Mouse (Mus musculus): ENCODE measurements around the gene Grik5. TPM values are rescaled to one million over a fixed set of nuclear protein-coding genes. Genes with fewer than 3 reads are reported as not detected.

Gene Grik5
- polyA plus RNA-seq, 1 experiment from 2014 or later = 1.7 TPM

DNA sequence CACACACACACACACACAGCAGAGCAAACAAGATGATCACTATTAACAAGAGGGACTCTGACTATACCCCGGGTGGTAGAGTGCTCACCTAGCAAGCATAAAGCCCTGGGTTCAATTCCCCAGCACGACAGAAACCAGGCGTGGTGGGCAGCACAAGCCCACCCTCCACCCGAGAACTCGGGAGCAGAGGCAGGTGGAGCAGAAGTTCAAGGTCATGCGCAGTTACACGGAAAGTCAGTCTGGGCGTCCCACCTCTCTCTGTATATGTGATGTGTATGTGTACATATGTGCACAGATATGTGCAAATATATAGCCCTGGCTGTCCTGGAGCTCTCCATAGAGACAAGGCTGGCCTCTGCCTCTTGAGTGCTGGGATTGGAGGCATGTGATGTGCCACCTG lies 104.2 kb downstream of the Grik5 start:
- TF ChIP-seq CTCF (IDR thresholded peaks at IDR 0.05; ENCODE audit: low read depth) (no peak), EP300 (optimal IDR thresholded peaks at IDR 0.05) (no peak)
- Histone ChIP-seq H3K27ac (replicated peaks) (no peak overlapping the region), H3K9ac (ENCODE audit: low read length) (no peak overlapping the region), H3K4me3 (ENCODE audit: low read depth, low read length) (no peak overlapping the region), H3K36me3 (ENCODE audit: control insufficient read depth, insufficient read depth, low read length) (peaks cover 6% of the 10 kb centered on the region), H3K4me2 (replicated peaks; ENCODE audit: low read depth) (no peak overlapping the region), H3K9me3 (ENCODE audit: control insufficient read depth, low read length) (no peaks in the 10 kb centered on the region), H3K4me1 (replicated peaks; ENCODE audit: control insufficient read depth, insufficient read depth) (no peaks in the 10 kb centered on the region), H3K27me3 (ENCODE audit: control insufficient read depth, insufficient read depth, low read length) (no peaks in the 10 kb centered on the region)
- 75% methylated on average over 8 of the region's 8 CpGs for WGBS
- ATAC-seq (ENCODE audit: low FRiP score, low TSS enrichment) = no peak
- DNase-seq (ENCODE audit: low spot score) = no peak

DNA sequence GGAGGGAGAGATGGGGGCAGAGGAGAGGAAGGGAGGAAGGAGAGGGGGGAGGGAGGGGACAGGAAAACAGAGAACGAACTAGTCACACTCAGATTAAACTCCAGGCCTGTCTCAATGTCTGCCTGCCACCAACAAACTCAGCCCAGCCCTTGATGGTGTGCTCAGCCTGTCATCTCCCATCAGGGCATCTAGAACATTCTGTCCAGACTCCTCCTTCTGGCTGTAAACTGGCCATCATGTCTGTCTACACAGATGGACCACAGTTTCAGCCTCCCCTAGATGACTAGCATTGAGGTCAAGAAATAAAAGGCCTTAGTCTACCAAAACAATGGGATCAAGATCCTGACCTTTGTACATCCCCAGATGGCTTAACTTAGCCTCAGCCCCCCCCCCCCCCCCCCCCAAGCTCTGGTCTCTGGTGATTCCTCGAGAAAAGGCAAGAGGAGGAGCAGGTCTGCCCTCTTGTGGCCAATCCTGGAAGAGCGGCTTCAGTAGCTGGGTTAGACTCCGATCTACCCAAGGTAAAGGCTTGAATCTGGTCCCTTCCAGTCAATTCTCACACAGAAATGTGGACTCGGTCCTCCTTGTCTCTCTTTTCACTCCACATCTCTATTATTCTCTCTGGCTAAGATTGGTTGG lies 107.1 kb downstream of the Grik5 start:
- ATAC-seq (ENCODE audit: low FRiP score, low TSS enrichment) = peak; percentile 70
- TF ChIP-seq CTCF (IDR thresholded peaks at IDR 0.05; ENCODE audit: low read depth) (peak; percentile 80), EP300 (optimal IDR thresholded peaks at IDR 0.05) (no peak)
- WGBS = 4% methylated on average over 4 of the region's 5 CpGs
- H3K4me1 ChIP-seq (replicated peaks; ENCODE audit: control insufficient read depth, insufficient read depth) = no peaks in the 10 kb centered on the region
- no peaks in the 10 kb centered on the region for H3K27me3 ChIP-seq (ENCODE audit: control insufficient read depth, insufficient read depth, low read length)
- no peak overlapping the region for H3K4me3 ChIP-seq (ENCODE audit: low read depth, low read length)
- peak; percentile 83 for DNase-seq (ENCODE audit: low spot score)
- H3K4me2 ChIP-seq (replicated peaks; ENCODE audit: low read depth) = no peak overlapping the region
- no peaks in the 10 kb centered on the region for H3K9me3 ChIP-seq (ENCODE audit: control insufficient read depth, low read length)
- no peak overlapping the region for H3K9ac ChIP-seq (ENCODE audit: low read length)
- H3K27ac ChIP-seq (replicated peaks) = no peak overlapping the region
- peaks cover 2% of the 10 kb centered on the region for H3K36me3 ChIP-seq (ENCODE audit: control insufficient read depth, insufficient read depth, low read length)

DNA sequence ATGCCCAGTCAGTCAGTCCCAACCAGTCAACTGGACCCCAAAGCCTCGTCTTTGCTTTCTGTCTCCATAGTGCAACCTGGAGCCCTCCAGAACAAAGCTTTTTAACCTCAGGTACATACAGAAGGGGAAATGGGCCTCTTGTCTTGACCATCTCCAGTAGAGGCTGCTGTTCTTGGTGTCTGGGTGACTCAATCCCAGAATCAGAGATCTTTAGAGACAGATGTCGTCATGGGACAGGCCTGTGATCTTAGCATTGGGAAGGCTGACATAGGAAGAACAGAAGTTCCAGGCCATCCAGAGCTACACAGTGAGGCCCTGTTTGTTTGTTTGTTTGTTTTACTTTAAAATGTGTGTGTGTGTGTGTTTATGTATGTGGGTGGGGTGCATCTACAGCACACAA lies 107.9 kb downstream of the Grik5 start:
- TF ChIP-seq CTCF (IDR thresholded peaks at IDR 0.05; ENCODE audit: low read depth) (no peak), EP300 (optimal IDR thresholded peaks at IDR 0.05) (no peak)
- Histone ChIP-seq H3K4me2 (replicated peaks; ENCODE audit: low read depth) (no peak overlapping the region), H3K4me3 (ENCODE audit: low read depth, low read length) (no peak overlapping the region), H3K27ac (replicated peaks) (no peak overlapping the region), H3K9me3 (ENCODE audit: control insufficient read depth, low read length) (no peaks in the 10 kb centered on the region), H3K27me3 (ENCODE audit: control insufficient read depth, insufficient read depth, low read length) (no peaks in the 10 kb centered on the region), H3K4me1 (replicated peaks; ENCODE audit: control insufficient read depth, insufficient read depth) (no peaks in the 10 kb centered on the region), H3K9ac (ENCODE audit: low read length) (no peak overlapping the region), H3K36me3 (ENCODE audit: control insufficient read depth, insufficient read depth, low read length) (no peaks in the 10 kb centered on the region; the same call in 1 of the 2 replicates)
- ATAC-seq (ENCODE audit: low FRiP score, low TSS enrichment) (no peak), DNase-seq (ENCODE audit: low spot score) (no peak)
- 69% methylated on average over 2 of the region's 2 CpGs for WGBS

Small RNA genes lying within 50 kb of the gene (microRNA-seq; reads per million reads assigned to microRNA genes)
- gene Mir6537 (not detected), gene Mir7046 (0.96 reads per million), gene Mir7047 (not detected)

Other genes with a start within 250 kb of the Grik5 start
- gene Gm9844, start 210.1 kb downstream of the Grik5 start, polyA plus RNA-seq (2015; fragmentation: Nextera tagmentation; extraction: Ambion mirVana) = 10.4 and 15.8 TPM in 2 replicates
- gene Lypd4, start 202.4 kb downstream of the Grik5 start, polyA plus RNA-seq (2015; fragmentation: Nextera tagmentation; extraction: Ambion mirVana) = not detected in 2 replicates
- gene Dmrtc2, start 202.3 kb downstream of the Grik5 start, polyA plus RNA-seq (2015; fragmentation: Nextera tagmentation; extraction: Ambion mirVana) = not detected in 2 replicates
- 2,060 and 2,085 TPM in 2 replicates for gene Rps19, start 188.0 kb downstream of the Grik5 start, polyA plus RNA-seq (2015; fragmentation: Nextera tagmentation; extraction: Ambion mirVana)
- 0.25 and 0.44 TPM in 2 replicates for gene Cd79a, start 175.0 kb downstream of the Grik5 start, polyA plus RNA-seq (2015; fragmentation: Nextera tagmentation; extraction: Ambion mirVana)
- gene Arhgef1, start 169.4 kb downstream of the Grik5 start, polyA plus RNA-seq (2015; fragmentation: Nextera tagmentation; extraction: Ambion mirVana) = 45.2 and 49.9 TPM in 2 replicates
- not detected in 2 replicates for gene Gm4881, start 127.9 kb downstream of the Grik5 start, polyA plus RNA-seq (2015; fragmentation: Nextera tagmentation; extraction: Ambion mirVana)
- gene Rabac1, start 99.6 kb downstream of the Grik5 start, polyA plus RNA-seq (2015; fragmentation: Nextera tagmentation; extraction: Ambion mirVana) = 290 and 293 TPM in 2 replicates
- gene Atp1a3, start 66.4 kb downstream of the Grik5 start, polyA plus RNA-seq (2015; fragmentation: Nextera tagmentation; extraction: Ambion mirVana) = 1.6 and 2.4 TPM in 2 replicates
- gene Zfp574, start 221 bp upstream of the Grik5 start, polyA plus RNA-seq (2015; fragmentation: Nextera tagmentation; extraction: Ambion mirVana) = 12.1 and 12.9 TPM in 2 replicates
- gene Pou2f2, start 107.4 kb upstream of the Grik5 start, polyA plus RNA-seq (2015; fragmentation: Nextera tagmentation; extraction: Ambion mirVana) = 0.52 and 0.67 TPM in 2 replicates
- gene Dedd2, start 148.3 kb upstream of the Grik5 start, polyA plus RNA-seq (2015; fragmentation: Nextera tagmentation; extraction: Ambion mirVana) = 20.0 and 20.2 TPM in 2 replicates
- 1.1 and 1.2 TPM in 2 replicates for gene Zfp526, start 149.1 kb upstream of the Grik5 start, polyA plus RNA-seq (2015; fragmentation: Nextera tagmentation; extraction: Ambion mirVana)
- gene Gsk3a, start 165.5 kb upstream of the Grik5 start, polyA plus RNA-seq (2015; fragmentation: Nextera tagmentation; extraction: Ambion mirVana) = 5.1 and 5.3 TPM in 2 replicates
- 8.1 and 8.8 TPM in 2 replicates for gene Erf, start 178.4 kb upstream of the Grik5 start, polyA plus RNA-seq (2015; fragmentation: Nextera tagmentation; extraction: Ambion mirVana)
- 15.0 and 15.9 TPM in 2 replicates for gene Cic, start 195.4 kb upstream of the Grik5 start, polyA plus RNA-seq (2015; fragmentation: Nextera tagmentation; extraction: Ambion mirVana)
- 125 and 126 TPM in 2 replicates for gene Pafah1b3, start 225.6 kb upstream of the Grik5 start, polyA plus RNA-seq (2015; fragmentation: Nextera tagmentation; extraction: Ambion mirVana)
- 0.07 TPM in 1 of 2 replicates, not detected in the other for gene Prr19, start 229.1 kb upstream of the Grik5 start, polyA plus RNA-seq (2015; fragmentation: Nextera tagmentation; extraction: Ambion mirVana)
- gene Tmem145, start 233.8 kb upstream of the Grik5 start, polyA plus RNA-seq (2015; fragmentation: Nextera tagmentation; extraction: Ambion mirVana) = 0.67 and 1.1 TPM in 2 replicates
- 3.3 and 3.6 TPM in 2 replicates for gene Megf8, start 244.8 kb upstream of the Grik5 start, polyA plus RNA-seq (2015; fragmentation: Nextera tagmentation; extraction: Ambion mirVana)